Mouse (Mus musculus): ENCODE data around the gene Ttll4. TPM values are rescaled to one million over a fixed set of nuclear protein-coding genes. Genes with fewer than 3 reads are reported as not detected.

Ttll4 gene
- total RNA-seq, 2 experiments from 2014 or later, result 18.3 to 22.7 TPM

DNA sequence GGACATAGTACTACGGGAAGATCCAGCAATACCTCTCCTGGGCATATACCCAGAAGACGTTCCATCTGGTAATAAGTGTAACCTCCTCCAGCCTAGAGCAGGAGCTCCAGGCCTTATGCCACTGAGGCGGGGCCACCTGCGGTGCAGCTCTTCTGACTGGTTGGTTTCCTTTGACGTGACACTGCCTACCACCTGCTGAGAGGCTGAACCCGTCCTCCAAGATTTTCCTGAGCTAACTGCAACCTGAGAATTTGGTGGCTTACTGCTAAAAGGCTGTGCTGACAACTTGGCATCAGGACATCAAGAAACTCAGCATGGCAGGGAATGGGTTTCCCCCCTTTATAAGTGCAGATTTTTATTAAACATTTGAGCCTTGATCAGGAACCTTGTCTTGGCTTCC lies 48.0 kb downstream of the Ttll4 start:
- DNase-seq (ENCODE audit: low spot score in 2 of 2), result no peak

DNA sequence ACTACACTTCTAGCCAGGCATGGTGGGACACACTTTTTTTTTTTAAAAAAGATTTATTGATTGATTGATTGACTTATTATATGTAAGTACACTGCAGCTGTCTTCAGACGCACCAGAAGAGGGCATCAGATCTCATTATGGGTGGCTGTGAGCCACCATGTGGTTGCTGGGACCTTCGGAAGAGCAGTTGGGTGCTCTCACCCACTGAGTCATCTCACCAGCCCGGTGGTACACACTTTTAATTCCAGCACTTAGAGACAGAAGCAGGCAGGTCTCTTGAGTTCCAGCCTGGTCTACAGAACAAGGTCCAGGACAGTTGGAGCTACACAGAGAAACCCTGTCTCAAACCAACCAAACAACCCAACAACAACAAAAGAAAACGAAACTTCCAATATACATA lies 50.5 kb downstream of the Ttll4 start:
- no peak for DNase-seq (ENCODE audit: low spot score in 2 of 2)

DNA sequence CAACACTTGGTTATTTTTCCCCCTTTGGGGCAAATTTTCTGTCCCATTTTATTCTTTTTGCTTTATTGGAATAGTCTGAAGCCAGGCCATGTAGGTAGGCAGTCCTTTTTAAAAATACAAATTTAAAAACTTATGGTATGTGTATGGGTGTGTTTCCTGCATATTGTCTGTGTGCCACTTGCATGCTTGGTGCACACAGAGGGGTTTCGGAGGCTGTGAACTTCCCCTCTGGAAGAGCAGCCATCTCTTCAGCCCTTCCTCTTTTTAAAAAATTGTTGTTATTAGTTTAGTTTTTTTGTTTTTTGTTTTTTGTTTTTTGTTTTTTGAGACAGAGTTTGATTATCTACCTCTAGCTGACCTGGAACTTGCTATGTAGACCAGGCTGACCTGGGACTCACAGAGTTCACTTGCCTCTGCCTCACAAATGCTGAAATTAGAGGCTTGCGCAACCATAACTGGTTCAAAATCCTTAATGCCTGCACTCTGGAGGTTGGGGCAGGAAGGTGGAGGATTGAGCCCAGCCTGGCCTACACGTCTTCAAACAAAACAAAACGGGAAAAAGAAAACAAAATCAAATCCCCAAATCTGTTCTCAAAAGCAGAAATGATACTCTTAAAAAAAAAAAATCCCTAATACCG lies 51.0 kb downstream of the Ttll4 start:
- DNase-seq (ENCODE audit: low spot score in 2 of 2), result no peak

DNA sequence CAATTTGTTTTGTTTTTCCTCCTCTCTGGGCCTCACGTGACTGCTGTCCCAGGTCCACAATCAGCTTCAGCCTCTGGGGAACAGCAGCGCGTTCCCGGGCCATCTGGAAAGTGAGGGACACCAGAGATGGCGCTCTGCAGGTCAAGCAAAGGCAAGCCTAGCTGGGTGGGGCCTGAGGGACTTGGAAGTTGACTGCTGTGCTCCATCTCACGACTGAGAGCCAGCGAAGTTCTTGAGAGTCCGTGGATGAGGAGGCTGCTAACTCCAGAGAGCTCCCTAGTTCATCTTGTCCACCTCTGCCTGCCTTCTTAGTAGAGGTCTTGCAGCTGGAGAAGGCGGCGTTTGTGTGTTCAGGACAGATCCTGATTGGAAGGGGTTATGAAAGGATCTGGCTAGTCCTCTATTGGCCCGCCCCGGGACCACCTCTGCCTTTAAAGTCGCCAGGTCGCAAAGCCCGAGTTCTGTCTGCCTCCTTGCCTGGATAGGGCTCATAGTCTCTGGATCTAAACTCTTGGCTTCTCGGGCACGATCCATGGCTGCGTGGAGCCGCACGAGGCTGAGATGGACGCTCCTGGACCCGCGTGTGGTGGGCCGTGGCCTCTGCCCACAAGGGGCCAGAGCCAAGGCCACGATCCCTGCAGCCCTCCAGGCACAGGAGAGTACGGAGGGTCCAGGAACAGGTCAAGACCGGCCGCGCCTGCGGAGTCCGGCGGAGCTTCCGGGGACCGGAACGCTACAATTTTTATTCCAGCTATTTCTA lies 51.7 kb downstream of the Ttll4 start, which contains the start of gene Cyp27a1:
Gene Cyp27a1 (plus strand): TSS at position 476 of the 760 bp plus-strand sequence.
- peak; percentile 16 to 26 for DNase-seq (ENCODE audit: low spot score in 2 of 2)

DNA sequence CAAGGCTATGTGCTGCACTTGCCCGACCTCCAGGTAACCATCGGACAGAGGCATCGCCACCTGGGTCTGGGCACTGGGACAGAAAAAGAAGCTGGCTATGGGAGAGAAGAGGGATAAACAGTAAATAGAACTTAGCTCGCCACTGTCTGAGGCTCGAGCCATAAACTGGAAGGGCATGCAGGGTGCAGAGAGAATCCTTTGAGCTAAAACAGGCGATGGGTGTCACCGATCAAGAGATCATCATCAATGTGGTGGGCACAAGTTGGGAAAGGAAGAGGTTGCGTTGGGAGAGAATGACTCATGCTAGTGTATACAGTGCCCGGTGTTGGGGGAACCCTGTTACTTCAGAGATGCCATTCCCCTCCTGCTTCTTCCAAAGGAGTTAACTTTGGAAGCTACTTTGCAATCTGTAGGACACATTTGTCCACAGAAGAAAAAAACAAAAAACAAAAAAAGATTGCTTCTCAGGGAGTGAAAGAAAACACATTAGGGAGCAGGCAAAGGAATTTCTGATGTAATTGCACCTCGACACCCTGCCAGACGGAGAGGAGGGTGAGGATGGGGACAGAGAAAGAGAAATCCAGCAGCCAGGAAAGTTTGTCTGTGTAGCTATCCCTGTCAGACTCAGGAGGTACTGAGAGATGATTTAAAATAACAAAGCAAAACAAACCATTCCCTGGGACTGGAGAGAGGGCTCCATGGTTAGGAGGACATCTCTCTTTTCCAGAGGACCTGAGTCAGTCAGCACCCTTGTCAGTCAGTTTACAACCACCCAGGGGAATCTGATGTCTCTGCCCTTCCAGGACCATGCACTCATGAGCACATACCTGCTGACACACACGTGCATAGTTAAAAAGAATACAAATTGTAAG lies 52.5 kb downstream of the Ttll4 start:
- DNase-seq (ENCODE audit: low spot score in 2 of 2), result no peak

DNA sequence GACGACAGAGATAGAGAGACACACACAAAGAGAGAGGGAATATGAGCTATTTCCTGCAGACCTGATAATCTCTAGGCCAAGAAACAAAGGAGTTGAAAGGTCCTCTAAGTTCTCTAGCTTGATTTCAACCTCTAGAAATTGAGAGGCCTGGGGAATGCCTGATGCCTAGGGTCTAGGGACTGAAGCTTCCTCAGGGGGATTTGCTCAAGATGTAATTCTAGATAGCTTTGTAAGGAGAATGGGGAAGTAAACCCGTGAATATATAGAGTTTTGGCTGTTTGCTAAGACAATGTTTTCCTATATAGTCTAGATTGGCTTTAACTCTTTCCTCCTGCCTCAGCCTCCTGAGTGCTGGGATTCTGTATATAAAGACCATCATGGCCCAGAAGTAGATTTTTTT lies 53.4 kb downstream of the Ttll4 start:
- no peak for DNase-seq (ENCODE audit: low spot score in 2 of 2)

DNA sequence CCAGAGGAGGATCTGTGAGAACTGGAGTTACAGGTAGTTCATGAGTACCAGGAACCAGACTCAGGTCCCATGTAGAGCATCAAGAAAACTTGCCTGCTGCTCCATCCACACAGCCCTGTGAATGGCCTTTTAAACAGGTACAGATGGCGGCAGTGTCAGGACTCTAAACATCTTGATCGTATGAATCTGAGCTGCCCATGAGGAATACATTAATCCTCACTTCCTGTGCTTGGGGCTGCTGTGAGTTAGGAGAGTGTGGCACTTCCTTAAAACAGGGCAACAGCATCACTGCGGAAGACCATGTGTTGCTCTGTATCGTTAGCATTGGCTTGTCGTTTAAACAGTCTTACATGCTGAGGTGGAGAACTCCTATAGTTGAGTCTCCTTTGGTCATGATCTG lies 53.9 kb downstream of the Ttll4 start:
- no peak for DNase-seq (ENCODE audit: low spot score in 2 of 2)

DNA sequence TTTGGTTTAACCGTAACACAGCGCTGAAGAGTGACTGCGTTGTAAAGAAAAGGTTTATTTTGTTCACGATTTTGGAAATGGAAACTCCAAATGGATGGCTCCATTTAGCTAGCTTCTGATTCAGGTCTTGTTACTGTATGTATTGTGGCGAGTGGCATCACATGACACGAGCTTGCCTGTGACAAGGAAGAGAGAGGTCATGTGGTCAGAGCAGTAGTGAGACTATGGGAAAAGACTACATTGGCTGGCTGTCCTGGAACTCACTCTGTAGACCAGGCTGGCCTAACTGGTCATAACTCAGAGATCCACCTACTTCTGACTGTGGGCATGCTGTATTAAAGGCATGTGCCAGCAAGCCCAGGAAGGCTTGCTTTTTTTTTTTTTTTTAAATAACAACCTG lies 54.3 kb downstream of the Ttll4 start:
- no peak for DNase-seq (ENCODE audit: low spot score in 2 of 2)

DNA sequence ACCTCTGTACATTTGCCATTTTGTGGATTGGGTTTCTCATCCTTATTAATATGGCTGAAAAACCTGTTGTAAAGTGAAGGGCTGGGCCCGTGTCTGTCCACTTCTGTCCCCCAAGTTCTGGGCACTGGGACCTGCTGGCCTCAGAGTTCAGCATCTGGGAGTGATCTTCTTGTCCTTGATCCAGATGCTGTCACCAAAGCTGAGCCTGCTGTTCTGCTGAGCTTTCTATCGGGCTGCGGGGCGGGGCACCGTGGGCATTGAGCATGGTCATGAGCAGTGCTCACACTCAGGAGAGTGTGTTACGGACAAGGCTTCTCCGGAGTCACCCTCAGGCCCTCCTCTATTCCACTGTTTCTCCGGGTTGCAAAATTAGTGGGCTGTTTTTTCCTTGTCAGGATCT lies 56.6 kb downstream of the Ttll4 start:
- no peak for DNase-seq (ENCODE audit: low spot score in 2 of 2)

DNA sequence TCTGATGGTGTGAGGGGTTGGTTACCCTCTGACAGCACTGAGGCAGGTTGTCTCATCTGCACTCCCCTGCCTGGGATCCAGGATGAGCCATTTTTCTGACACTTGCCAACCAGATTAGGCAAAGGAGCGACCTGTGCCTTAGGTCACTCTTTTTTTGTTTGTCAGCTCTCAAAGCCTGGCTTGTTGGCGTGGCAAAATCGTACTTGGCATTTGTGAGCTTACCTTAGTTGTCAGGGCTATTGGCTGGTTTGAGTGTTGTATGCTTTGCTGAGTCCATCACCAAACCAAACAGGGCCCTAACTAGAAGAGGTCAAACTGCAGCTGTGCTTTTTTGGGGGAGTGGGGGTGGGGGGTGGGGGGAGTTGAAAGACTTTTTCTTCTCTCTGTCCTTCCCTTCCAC lies 57.7 kb downstream of the Ttll4 start:
- no peak for DNase-seq (ENCODE audit: low spot score in 2 of 2)

DNA sequence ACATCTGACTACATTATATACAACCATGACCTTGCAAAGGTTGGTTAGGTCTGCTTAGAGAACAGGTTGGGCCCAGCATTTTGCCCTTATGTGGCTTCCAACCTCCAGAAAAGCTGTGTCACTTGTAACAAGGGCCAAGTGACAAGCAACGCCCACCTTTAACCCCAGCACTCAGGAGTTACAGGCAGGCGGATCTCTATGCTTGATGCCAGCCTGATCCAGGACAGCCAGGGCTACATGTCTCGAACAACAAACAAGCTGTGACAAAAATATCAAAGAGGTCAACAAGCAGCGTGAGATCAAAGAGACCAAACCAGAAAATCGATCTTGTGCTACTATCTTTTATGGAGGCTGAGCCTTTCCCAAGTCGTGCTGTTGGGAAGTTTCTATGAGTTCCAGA lies 60.1 kb downstream of the Ttll4 start:
- DNase-seq (ENCODE audit: low spot score in 2 of 2), result no peak

DNA sequence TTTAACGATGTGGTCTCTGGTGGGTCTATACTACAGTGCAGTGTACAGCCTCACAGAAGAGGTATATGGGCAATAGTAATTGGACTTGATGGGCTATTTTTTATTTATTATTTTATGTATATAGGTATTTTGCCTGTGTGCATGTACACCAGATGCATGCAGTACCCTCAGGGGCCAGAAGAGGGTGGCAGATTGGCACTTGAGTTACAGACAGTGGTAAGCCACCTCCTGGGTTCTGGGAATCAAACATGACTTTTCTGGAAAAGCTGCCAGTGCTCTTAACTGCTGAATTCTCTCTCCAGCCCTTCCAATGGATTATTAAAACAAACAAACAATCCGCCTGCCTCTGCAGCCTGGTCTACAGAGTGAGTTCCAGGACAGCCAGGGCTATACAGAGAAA lies 62.2 kb downstream of the Ttll4 start:
- DNase-seq (ENCODE audit: low spot score in 2 of 2), result no peak

DNA sequence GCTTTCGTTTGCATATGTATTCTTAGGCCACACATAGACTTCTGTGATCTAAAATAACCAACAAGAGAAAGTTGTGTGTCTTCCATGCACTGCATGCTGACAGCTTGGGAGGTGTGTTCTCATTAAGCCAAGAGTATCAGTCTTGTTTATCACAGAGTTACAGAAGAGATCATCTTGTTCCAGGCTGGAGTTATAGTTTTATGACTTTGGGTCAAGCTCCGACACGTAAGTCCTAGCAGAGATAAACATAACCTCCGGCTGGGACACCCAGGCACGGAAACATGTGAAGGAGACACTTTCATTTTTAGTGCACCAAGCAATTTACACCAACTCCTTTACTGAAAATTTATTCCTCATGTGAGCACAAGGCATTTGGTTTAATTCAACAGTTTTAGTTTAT lies 64.6 kb downstream of the Ttll4 start:
- no peak for DNase-seq (ENCODE audit: low spot score in 2 of 2)

DNA sequence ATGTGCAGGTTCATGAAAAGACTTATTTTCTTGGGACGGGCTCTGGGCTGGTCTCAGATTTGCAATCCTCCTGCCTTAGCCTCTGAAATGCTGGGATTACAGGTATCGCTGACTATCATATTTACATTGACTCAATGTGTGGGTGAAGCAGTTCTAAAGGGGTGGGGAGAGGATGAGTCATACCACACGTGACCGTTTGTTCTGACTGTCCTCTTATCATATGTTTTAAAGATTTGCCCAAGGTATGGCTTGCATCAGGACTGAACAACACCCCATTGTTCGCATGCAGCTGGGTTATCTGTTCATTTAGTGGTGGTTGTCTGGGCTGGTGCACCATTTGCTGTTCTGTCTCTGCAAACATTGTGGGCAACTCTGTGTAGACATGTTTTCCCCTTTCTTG lies 65.1 kb downstream of the Ttll4 start:
- no peak for DNase-seq (ENCODE audit: low spot score in 2 of 2)

DNA sequence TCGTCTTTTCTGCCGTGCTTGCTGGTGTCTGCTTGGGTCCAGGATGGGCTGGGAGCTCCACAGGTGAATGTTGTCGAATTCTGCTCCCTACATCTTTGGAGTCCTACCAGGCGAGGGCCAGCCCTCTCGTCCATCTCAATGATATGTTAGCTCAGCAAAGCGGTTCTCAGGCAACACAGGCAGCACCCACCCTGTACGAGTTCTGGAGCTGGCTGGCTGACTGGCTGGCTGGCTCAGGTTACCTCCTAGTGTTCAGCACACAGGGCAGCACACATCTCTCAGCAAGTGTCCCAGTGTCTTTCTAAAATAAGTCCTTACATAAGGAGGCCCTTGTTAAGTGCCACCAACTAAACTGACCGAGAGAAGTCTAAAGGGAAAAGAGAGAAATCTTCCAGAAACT lies 66.9 kb downstream of the Ttll4 start:
- DNase-seq (ENCODE audit: low spot score in 2 of 2), result no peak

DNA sequence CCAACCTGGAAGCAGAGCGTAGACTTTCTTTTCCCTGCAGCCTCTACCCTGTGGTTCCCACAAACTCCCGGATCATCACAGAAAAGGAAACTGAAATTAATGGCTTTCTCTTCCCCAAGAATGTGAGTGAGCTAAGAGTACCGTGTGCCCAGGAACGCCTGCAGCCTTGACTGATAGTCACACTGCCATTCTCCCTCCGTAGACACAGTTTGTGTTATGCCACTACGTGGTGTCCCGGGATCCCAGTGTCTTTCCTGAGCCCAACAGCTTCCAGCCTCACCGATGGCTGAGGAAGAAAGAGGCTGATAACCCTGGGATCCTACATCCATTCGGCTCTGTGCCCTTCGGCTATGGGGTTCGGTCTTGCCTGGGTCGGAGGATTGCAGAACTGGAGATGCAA lies 75.4 kb downstream of the Ttll4 start:
- no peak for DNase-seq (ENCODE audit: low spot score in 2 of 2)

DNA sequence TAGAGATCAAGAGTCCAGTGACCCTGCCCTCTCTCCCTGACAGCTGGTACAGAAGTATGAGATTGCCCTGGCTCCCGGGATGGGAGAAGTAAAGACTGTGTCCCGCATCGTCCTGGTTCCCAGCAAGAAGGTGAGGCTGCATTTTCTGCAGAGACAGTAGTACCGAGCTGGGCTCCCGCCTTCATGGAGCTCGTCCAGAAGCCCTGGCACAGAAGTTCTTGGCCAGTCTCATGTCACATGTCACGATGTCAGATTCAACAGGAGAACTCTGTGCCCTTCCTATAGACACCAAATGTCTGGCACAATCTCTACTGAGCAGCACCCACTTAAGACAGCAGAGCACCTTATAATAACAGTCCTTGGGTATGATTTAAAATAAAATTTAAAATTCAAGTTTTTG lies 76.0 kb downstream of the Ttll4 start:
- no peak for DNase-seq (ENCODE audit: low spot score in 2 of 2)

DNA sequence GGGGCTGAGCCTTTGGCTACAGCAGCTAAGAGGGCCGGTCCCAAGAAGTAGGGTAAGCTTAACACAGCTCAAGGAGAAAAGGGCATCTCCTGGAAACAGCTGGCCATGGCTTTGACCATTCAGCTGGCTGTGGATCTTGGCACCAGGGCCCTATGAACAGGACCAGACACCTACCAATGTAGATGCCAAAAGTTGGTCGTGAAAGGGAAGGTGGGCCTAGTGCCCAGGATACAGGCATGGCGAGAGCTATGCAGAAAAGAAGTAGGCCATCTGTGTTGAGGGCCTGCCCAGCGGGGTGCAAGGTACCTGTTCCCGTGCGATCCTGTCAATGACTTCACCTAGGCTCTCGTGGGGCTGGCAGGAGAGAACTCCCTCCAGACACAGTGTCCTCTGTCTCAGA lies 79.3 kb downstream of the Ttll4 start:
- DNase-seq (ENCODE audit: low spot score in 2 of 2), result no peak

DNA sequence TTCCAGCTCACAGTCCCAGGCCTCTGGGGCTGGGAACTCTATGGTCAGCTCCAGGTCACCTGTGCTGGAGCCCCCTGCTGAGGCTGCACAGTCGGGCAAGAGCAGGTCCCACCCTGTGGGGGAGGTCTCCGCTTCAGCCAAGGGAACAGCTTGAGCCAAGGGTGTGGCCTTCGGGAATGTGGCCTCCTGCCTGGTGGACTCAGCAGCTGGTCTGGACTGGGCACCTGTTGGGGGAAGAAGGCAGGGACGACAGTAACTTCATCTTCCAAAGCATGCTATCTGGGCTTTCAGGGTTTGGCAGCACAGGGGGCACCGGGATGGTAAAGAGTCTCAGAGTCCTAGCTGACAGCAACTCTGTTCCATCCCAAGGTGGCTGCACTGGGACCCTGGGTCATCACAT lies 85.8 kb downstream of the Ttll4 start:
- no peak for DNase-seq (ENCODE audit: low spot score in 2 of 2)

DNA sequence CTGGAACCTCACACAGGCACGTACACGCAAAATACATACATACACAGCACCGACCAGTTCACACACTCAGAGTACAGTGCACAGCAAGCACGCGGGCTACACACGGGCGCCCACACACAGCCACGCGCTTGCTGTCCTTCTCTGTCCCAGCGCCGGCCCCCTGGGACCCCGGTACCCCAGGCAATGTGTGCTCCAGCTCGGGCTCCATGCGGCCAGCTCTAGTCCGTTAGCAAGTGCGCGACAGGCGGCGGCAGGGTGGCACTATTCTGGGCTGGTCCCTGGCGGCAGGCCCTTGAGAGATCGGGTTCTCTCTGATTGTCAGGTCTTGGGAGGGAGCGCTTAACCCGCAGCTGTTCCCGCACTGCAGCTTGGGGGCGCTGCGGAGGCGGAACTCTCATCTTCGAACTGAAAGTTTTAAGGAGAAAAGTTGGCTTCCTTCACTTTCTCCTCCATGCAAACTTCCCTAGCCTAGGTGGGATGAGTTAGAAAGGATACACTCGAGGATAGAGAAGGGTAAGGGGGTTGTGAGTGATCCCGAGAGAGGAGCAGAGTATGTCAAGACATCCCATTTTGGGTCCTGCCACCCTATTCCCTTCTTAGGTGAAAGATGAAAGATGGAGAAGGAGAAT lies 87.2 kb downstream of the Ttll4 start, which contains the start of gene Prkag3:
Gene Prkag3 (minus strand): TSS at position 579 of the 629 bp plus-strand sequence.
- DNase-seq (ENCODE audit: low spot score in 2 of 2), result peak; percentile 40 to 46

DNA sequence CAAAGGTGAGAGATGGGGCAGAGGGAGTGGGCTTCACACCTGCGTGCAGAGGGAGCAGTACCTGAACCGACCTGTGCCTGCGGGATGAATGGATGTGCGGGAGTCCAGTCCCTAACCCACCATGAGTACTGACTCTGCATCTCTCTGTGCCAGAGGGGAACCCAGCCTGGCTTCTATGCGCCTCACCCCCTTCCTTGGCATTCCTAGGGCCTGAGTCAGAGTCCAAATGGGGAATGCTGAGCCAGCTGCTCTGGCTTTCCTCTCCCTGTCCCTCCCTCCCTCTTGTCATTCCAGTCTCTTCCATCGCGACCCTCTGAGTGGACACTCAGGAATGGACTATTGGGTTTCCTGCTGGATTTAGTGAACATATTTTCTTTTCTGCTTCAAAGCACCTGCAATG lies 87.8 kb downstream of the Ttll4 start:
- no peak for DNase-seq (ENCODE audit: low spot score in 2 of 2)

Measured in left cerebral cortex, adult 18-20 months (tissue).